Mouse (Mus musculus) kidney, embryonic 15.5 days (tissue): Measurements from ENCODE around the gene Ackr1. TPM values are rescaled to one million over a fixed set of nuclear protein-coding genes. Genes with fewer than 3 reads are reported as not detected.

ENCODE experiments used
- ATAC-seq: fragments of 200-750 bp; cut with Nextera tagmentation; replicated peaks from 2 replicates; pipeline ENCODE4 v1.8.0; 2017; ENCODE audit warnings: moderate TSS enrichment; ENCODE audit not compliant: low FRiP score
- H3K27ac ChIP-seq: fragments of 300-500 bp; sonication (generic); 2 replicates; pipeline ENCODE4 v1.5.1; 2015; ENCODE audit warnings: mild to moderate bottlenecking, inconsistent platforms
- H3K27me3 ChIP-seq: fragments of 300-500 bp; sonication (generic); 2 replicates; pipeline ENCODE4 v1.6.1; 2015; ENCODE audit warnings: inconsistent platforms
- H3K36me3 ChIP-seq: fragments of 300-500 bp; sonication (generic); 2 replicates; pipeline ENCODE4 v1.6.1; 2015; ENCODE audit warnings: inconsistent platforms
- H3K4me1 ChIP-seq: fragments of 300-500 bp; sonication (generic); 2 replicates; pipeline ENCODE4 v1.6.1; 2015; ENCODE audit warnings: inconsistent platforms
- H3K4me2 ChIP-seq: fragments of 300-500 bp; sonication (generic); 2 replicates; pipeline ENCODE4 v1.6.1; 2015; ENCODE audit warnings: moderate library complexity, mild to moderate bottlenecking, inconsistent platforms
- H3K4me3 ChIP-seq: fragments of 300-500 bp; sonication (generic); replicated peaks from 2 replicates; pipeline ENCODE4 v1.5.1; 2015; ENCODE audit warnings: mild to moderate bottlenecking, inconsistent platforms
- H3K9ac ChIP-seq: fragments of 300-500 bp; sonication (generic); 2 replicates; pipeline ENCODE4 v1.6.1; 2015; ENCODE audit warnings: mild to moderate bottlenecking, inconsistent platforms
- H3K9me3 ChIP-seq: fragments of 300-500 bp; sonication (generic); replicated peaks from 2 replicates; pipeline ENCODE4 v1.6.1; 2016; ENCODE audit warnings: inconsistent platforms
- WGBS: fragments of 180-500 bp; shearing (Covaris S2); methylation state at CpG from one replicate; pipeline ENCODE4 v1.1.7; 2015; ENCODE audit warnings: mixed read lengths; 5-methylcytosine and 5-hydroxymethylcytosine counted together
- polyA plus RNA-seq: library from polyadenylated mRNA; unstranded; fragments of >200 nt; fragmentation: Nextera tagmentation; extraction: Ambion mirVana; gene quantifications from 2 replicates; pipeline ENCODE4 v1.2.1, GENCODE M21; 2015

Gene Ackr1
- 0.82 and 1.0 TPM in 2 replicates for polyA plus RNA-seq

GRCm38 (mm10) chr1:173333312-173334253 lies at the start of gene Ackr1:
Gene Ackr1, minus strand, starts transcription at chr1:173333750.
- H3K9me3 ChIP-seq, result no peaks in the 10 kb centered on the region
- no peaks in the 10 kb centered on the region for H3K4me1 ChIP-seq
- no peak within 1 kb of the TSS for H3K9ac ChIP-seq
- ATAC-seq, result peak; percentile 89
- 68% methylated on average over 9 of the region's 9 CpGs for WGBS
- no peak within 1 kb of the TSS for H3K4me3 ChIP-seq
- H3K4me2 ChIP-seq, result no peak within 1 kb of the TSS
- H3K27me3 ChIP-seq, result no peaks in the 10 kb centered on the region
- no peaks in the 10 kb centered on the region for H3K36me3 ChIP-seq
- no peak within 1 kb of the TSS for H3K27ac ChIP-seq

- H3K9ac ChIP-seq, result no peak overlapping the region
- H3K27me3 ChIP-seq, result no peaks in the 10 kb centered on the region
- no peaks in the 10 kb centered on the region for H3K36me3 ChIP-seq
- no peak overlapping the region for H3K27ac ChIP-seq
- H3K4me2 ChIP-seq, result no peak overlapping the region
- WGBS, result 91% methylated on average over 6 of the region's 6 CpGs
- no peak for ATAC-seq
- H3K4me3 ChIP-seq, result no peak overlapping the region
- no peaks in the 10 kb centered on the region for H3K4me1 ChIP-seq
- no peaks in the 10 kb centered on the region for H3K9me3 ChIP-seq
Measured at GRCm38 (mm10) chr1:173381436-173381835, 47.9 kb upstream of the Ackr1 start.

GRCm38 (mm10) chr1:173377380-173378112 lies 44.0 kb upstream of the Ackr1 start:
- no peaks in the 10 kb centered on the region for H3K27me3 ChIP-seq
- no peaks in the 10 kb centered on the region for H3K9me3 ChIP-seq
- no peak overlapping the region for H3K9ac ChIP-seq
- H3K36me3 ChIP-seq, result no peaks in the 10 kb centered on the region
- no peak overlapping the region for H3K4me3 ChIP-seq
- ATAC-seq, result 0 out of 2 replicates have a peak, but pooled peaks have one; percentile 49
- H3K4me1 ChIP-seq, result no peaks in the 10 kb centered on the region
- no peak overlapping the region for H3K4me2 ChIP-seq
- WGBS, result 32% methylated on average over 13 of the region's 13 CpGs
- no peak overlapping the region for H3K27ac ChIP-seq

- Histone ChIP-seq H3K27me3 (peaks cover 17% of the 10 kb centered on the region), H3K4me1 (no peaks in the 10 kb centered on the region), H3K9ac (no peak overlapping the region), H3K27ac (no peak overlapping the region), H3K4me2 (no peak overlapping the region), H3K9me3 (no peaks in the 10 kb centered on the region), H3K36me3 (no peaks in the 10 kb centered on the region), H3K4me3 (no peak overlapping the region)
- WGBS, result 81% methylated on average over 7 of the region's 7 CpGs
- no peak for ATAC-seq
Measured at GRCm38 (mm10) chr1:173374020-173374419, 40.5 kb upstream of the Ackr1 start.

GRCm38 (mm10) chr1:173371586-173371985 lies 38.0 kb upstream of the Ackr1 start:
- H3K27ac ChIP-seq, result no peak overlapping the region
- WGBS, result 83% methylated on average over 6 of the region's 6 CpGs

GRCm38 (mm10) chr1:173370456-173370855 lies 36.9 kb upstream of the Ackr1 start:
- peaks cover 52% of the 10 kb centered on the region for H3K27me3 ChIP-seq
- no peak for ATAC-seq
- no peaks in the 10 kb centered on the region for H3K9me3 ChIP-seq
- H3K4me2 ChIP-seq, result no peak overlapping the region
- H3K9ac ChIP-seq, result no peak overlapping the region
- no peaks in the 10 kb centered on the region for H3K36me3 ChIP-seq
- H3K4me3 ChIP-seq, result no peak overlapping the region
- H3K27ac ChIP-seq, result no peak overlapping the region
- peaks cover 20% of the 10 kb centered on the region for H3K4me1 ChIP-seq
- WGBS, result 62% methylated on average over 6 of the region's 6 CpGs

More at GRCm38 (mm10) chr1:173371586-173371985, 38.0 kb upstream of the Ackr1 start:
- H3K4me1 ChIP-seq, result peaks cover 14% of the 10 kb centered on the region
- no peaks in the 10 kb centered on the region for H3K36me3 ChIP-seq
- peaks cover 41% of the 10 kb centered on the region for H3K27me3 ChIP-seq
- no peak overlapping the region for H3K4me3 ChIP-seq
- H3K4me2 ChIP-seq, result no peak overlapping the region
- no peak for ATAC-seq
- H3K9ac ChIP-seq, result no peak overlapping the region
- H3K9me3 ChIP-seq, result no peaks in the 10 kb centered on the region

GRCm38 (mm10) chr1:173369611-173370010 lies 36.1 kb upstream of the Ackr1 start:
- no peaks in the 10 kb centered on the region for H3K9me3 ChIP-seq
- peaks cover 20% of the 10 kb centered on the region for H3K4me1 ChIP-seq
- no peak for ATAC-seq
- WGBS, result 77% methylated on average over 2 of the region's 2 CpGs
- no peak overlapping the region for H3K9ac ChIP-seq
- H3K27me3 ChIP-seq, result peaks cover 60% of the 10 kb centered on the region
- H3K4me2 ChIP-seq, result no peak overlapping the region
- no peak overlapping the region for H3K4me3 ChIP-seq
- H3K27ac ChIP-seq, result no peak overlapping the region
- H3K36me3 ChIP-seq, result no peaks in the 10 kb centered on the region

GRCm38 (mm10) chr1:173367356-173368046 lies 34.0 kb upstream of the Ackr1 start, which contains the start of gene Cadm3:
Gene Cadm3, minus strand, starts transcription at chr1:173367695.
- H3K4me1 ChIP-seq, result peaks cover 20% of the 10 kb centered on the region
- H3K36me3 ChIP-seq, result no peaks in the 10 kb centered on the region
- peaks cover 71% of the 10 kb centered on the region for H3K27me3 ChIP-seq
- H3K27ac ChIP-seq, result no peak within 1 kb of the TSS
- under 1% methylated on average over 45 of the region's 46 CpGs for WGBS
- peak; percentile 74 for ATAC-seq
- H3K9me3 ChIP-seq, result no peaks in the 10 kb centered on the region
- H3K4me2 ChIP-seq, result peak within 1 kb of the TSS; percentile 91
- H3K9ac ChIP-seq, result peak within 1 kb of the TSS; percentile 35
- peak within 1 kb of the TSS; percentile 51 for H3K4me3 ChIP-seq

- H3K4me2 ChIP-seq, result peak overlapping the region; percentile 91
- peak overlapping the region; percentile 35 for H3K9ac ChIP-seq
- H3K4me3 ChIP-seq, result peak overlapping the region; percentile 51
- H3K27me3 ChIP-seq, result peaks cover 71% of the 10 kb centered on the region
- ATAC-seq, result peak; percentile 38
- no peak overlapping the region for H3K27ac ChIP-seq
- 1% methylated on average over 31 of the region's 31 CpGs for WGBS
- H3K36me3 ChIP-seq, result no peaks in the 10 kb centered on the region
- H3K9me3 ChIP-seq, result no peaks in the 10 kb centered on the region
- H3K4me1 ChIP-seq, result peaks cover 20% of the 10 kb centered on the region
Measured at GRCm38 (mm10) chr1:173366701-173367355, 33.3 kb upstream of the Ackr1 start.

- no peaks in the 10 kb centered on the region for H3K9me3 ChIP-seq
- no peak overlapping the region for H3K9ac ChIP-seq
- H3K36me3 ChIP-seq, result no peaks in the 10 kb centered on the region
- peaks cover 20% of the 10 kb centered on the region for H3K4me1 ChIP-seq
- 3% methylated on average over 13 of the region's 13 CpGs for WGBS
- ATAC-seq, result 0 out of 2 replicates have a peak, but pooled peaks have one; percentile 27
- peaks cover 71% of the 10 kb centered on the region for H3K27me3 ChIP-seq
- no peak overlapping the region for H3K4me3 ChIP-seq
- H3K4me2 ChIP-seq, result peak overlapping the region; percentile 91
- no peak overlapping the region for H3K27ac ChIP-seq
Measured at GRCm38 (mm10) chr1:173365970-173366409, 32.4 kb upstream of the Ackr1 start.

GRCm38 (mm10) chr1:173364125-173364800 lies 30.7 kb upstream of the Ackr1 start:
- Histone ChIP-seq H3K4me2 (no peak overlapping the region), H3K27me3 (peaks cover 57% of the 10 kb centered on the region), H3K9ac (no peak overlapping the region), H3K27ac (no peak overlapping the region), H3K9me3 (no peaks in the 10 kb centered on the region), H3K36me3 (no peaks in the 10 kb centered on the region), H3K4me1 (peaks cover 20% of the 10 kb centered on the region), H3K4me3 (no peak overlapping the region)
- ATAC-seq, result no peak
- WGBS, result 79% methylated on average over 4 of the region's 4 CpGs
